Mouse (Mus musculus) granulocyte monocyte progenitor cell, adult 5-6 weeks (primary cell): Measurements from ENCODE around the gene Csnk2b. TPM values are rescaled to one million over a fixed set of nuclear protein-coding genes. Genes with fewer than 3 reads are reported as not detected.

Experiments
- ATAC-seq: replicated peaks from 2 replicates; pipeline ENCODE4 v1.8.0; 2016; ENCODE audit warnings: mild to moderate bottlenecking, moderate TSS enrichment, inconsistent platforms; ENCODE audit not compliant: poor library complexity, severe bottlenecking
- total RNA-seq, 2 experiments: library from RNA; stranded (forward) in 1 of 2; stranded (reverse) in 1 of 2; fragments of 200-712, 200-1000 nt in 1 of 2; fragments of >200 nt in 1 of 2; fragmentation: Nextera tagmentation in 1 of 2; gene quantifications; 2 replicates each; pipeline ENCODE4 v1.2.3; 2014 to 2017

The Csnk2b gene
- total RNA-seq (2014; fragmentation: Nextera tagmentation) (289 and 384 TPM in 2 replicates), total RNA-seq (2017) (277 and 317 TPM in 2 replicates)

GRCm38 (mm10) chr17:35121871-35122303 is at the start of gene Csnk2b:
TSS of gene Csnk2b (minus strand) at chr17:35122053.
- peak; percentile 5; the same call in 1 of the 2 replicates for ATAC-seq

- ATAC-seq: no peak
Measured at GRCm38 (mm10) chr17:35168541-35169207, 46.8 kb upstream of the Csnk2b start.

GRCm38 (mm10) chr17:35167794-35168193 is 45.9 kb upstream of the Csnk2b start:
- no peak for ATAC-seq

- no peak for ATAC-seq
Measured at GRCm38 (mm10) chr17:35166352-35167035, 44.6 kb upstream of the Csnk2b start.

- no peak for ATAC-seq
Measured at GRCm38 (mm10) chr17:35165451-35166155, 43.8 kb upstream of the Csnk2b start.

GRCm38 (mm10) chr17:35164568-35165450 is 43.0 kb upstream of the Csnk2b start, which contains the start of gene Prrc2a:
TSS of gene Prrc2a (minus strand) at chr17:35164897.
- peak; percentile 86 for ATAC-seq

GRCm38 (mm10) chr17:35164218-35164567 is 42.3 kb upstream of the Csnk2b start:
- no peak for ATAC-seq

GRCm38 (mm10) chr17:35163326-35164081 is 41.7 kb upstream of the Csnk2b start:
- no peak for ATAC-seq

GRCm38 (mm10) chr17:35162730-35163129 is 40.9 kb upstream of the Csnk2b start:
- ATAC-seq: no peak

- no peak for ATAC-seq
Measured at GRCm38 (mm10) chr17:35162121-35162520, 40.3 kb upstream of the Csnk2b start.

- ATAC-seq: no peak
Measured at GRCm38 (mm10) chr17:35161421-35161820, 39.6 kb upstream of the Csnk2b start.

GRCm38 (mm10) chr17:35159638-35160037 is 37.8 kb upstream of the Csnk2b start:
- ATAC-seq: no peak

GRCm38 (mm10) chr17:35158850-35159593 is 37.2 kb upstream of the Csnk2b start:
- no peak for ATAC-seq

GRCm38 (mm10) chr17:35157661-35158175 is 35.9 kb upstream of the Csnk2b start:
- no peak for ATAC-seq

GRCm38 (mm10) chr17:35157254-35157653 is 35.4 kb upstream of the Csnk2b start:
- no peak for ATAC-seq

GRCm38 (mm10) chr17:35156461-35157200 is 34.8 kb upstream of the Csnk2b start:
- no peak for ATAC-seq

GRCm38 (mm10) chr17:35155451-35155850 is 33.6 kb upstream of the Csnk2b start:
- ATAC-seq: no peak

- ATAC-seq: no peak
Measured at GRCm38 (mm10) chr17:35154616-35155015, 32.8 kb upstream of the Csnk2b start.
